Mouse (Mus musculus): ENCODE results near the gene Gm20388.

- no peak for TF ChIP-seq POLR2A (IDR thresholded peaks at IDR 0.05; ENCODE audit: borderline replicate concordance, insufficient read depth, low read length)
- no peak for TF ChIP-seq CTCF (IDR thresholded peaks at IDR 0.05; ENCODE audit: borderline replicate concordance, insufficient read depth, low read depth, low read length)
These were observed 2531.7 kb downstream of the Gm20388 start for GRCm38 (mm10) chr8:122442356-122442755.
